Mouse (Mus musculus) layer of hippocampus, adult 11-12 months (tissue): ENCODE data around the gene Las1l.
"Not testable (repeated sequence)": the region's sequence is repeated elsewhere in the genome, so short reads cannot be mapped to it uniquely, and the experiment has no call there.

Experiments used
- DNase-seq: peaks from one replicate; pipeline ENCODE4 v3.0.0; 2022; ENCODE audit warnings: low spot score

The Las1l gene

DNA sequence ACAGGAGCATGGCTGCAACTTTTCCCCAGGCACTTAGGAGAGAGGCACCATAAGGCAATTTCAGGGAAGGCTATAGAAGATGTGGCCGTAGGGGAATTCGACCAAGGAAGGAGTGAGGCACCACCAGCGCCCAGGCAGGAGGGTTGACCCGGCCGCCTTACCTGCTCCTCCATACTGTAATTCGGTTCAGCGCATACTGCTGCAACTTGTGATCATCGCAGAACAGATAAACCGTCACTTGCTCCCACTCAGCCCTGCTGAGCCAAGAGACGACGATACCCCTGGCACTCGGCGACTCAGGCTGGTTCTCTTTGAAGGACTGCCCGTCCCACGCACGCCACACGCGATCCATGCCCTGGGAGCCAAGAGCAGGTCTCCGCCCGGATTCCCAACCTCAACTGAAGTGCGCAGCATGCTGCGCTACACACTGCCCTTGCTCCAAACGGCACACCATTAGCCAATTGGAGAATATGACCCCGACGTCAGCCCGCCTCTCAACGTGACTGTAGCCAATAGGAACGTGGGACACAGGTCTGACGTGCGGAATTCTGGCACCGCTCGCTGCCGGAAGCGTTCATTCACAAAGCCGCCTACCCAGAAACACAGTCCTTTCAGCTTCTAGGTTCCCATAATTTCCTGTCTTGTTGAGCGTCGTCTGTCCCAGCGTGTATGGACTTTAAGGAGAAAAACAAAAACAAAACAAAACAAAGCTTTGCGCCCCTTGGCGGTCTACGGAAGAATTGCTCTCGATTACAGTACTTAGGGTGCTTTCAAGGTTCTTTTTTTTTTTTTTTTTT, at the start of gene Las1l:
Gene Las1l (minus strand): TSS at position 466 of the 797 bp plus-strand sequence.
- DNase-seq = peak; percentile 92

DNA sequence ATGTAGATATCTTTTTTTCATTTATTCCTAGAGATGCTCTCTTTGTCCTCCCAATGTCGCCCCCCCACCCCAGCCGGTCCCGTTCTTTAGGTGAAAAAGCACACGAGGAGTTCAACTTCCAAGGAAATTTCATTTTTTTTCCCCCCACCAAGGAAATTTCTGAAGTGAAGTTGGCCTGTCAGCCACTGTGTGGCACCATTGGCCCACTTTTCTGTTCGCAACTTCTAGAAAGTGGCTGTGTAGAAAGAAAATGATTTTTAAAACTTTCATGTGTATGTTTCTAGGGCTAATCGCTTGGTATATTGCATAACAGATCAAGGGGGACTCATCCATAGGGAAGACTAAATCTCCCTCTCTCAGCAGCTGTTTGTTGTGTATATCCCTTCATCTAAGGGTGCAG, 49.6 kb upstream of the Las1l start:
- no peak for DNase-seq

DNA sequence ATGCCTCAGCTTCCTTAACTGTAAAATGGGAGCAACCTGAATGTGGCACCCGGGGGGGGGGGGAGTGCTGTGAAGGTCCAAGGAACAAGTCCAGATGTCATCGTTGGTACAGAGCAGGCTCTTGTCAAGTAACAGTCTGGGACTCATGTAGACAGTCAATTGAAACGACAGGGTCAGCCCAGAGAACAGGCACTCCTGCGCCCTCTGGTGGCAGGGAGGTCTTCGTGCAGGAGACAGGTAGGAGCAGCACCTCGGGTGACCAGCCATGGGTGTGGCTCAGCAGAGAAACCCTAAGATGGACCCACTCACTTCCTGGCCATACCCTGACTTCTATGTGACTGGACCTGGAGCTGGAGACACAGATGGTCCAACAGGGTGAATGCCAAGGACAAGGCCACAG, 42.8 kb upstream of the Las1l start:
- no peak for DNase-seq

DNA sequence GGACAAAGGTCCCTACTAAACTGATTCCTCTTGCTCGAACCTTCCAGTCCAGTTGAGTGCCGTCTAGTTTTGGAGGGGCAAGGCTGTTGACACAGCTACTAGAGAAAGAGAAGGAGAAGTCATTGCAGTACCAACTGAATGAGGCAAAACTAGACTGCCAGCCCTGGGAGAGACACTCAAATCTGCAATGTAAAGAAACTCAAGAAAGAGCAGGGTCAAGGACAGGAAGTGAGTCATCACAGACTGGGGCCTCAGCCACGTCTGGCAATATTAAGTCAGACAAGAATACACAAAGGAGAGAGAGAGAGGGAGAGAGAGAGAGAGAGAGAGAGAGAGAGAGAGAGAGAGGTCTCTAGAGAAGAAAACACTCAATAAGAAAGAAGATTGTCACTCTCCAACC, 36.4 kb upstream of the Las1l start:
- no peak for DNase-seq

DNA sequence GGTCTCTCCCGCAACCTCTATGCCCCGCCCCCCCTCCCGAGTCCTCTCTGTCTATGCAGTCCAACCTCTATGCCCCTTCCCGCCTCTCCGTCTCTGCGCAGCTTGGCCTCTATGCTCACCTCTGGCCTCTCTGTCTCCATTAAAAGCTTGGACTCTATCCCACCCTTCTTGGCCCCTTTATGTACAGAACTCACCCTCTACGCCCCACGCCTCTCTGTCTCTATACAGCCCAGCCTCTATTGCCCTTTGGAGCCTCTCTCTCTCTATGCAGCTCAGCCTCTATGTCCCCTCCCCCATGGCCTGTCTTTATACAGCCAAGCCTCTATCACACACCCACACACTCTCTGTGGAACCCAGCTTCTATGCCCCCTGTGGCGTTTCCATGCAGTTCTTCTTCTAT, 13.2 kb upstream of the Las1l start:
- no peak for DNase-seq

DNA sequence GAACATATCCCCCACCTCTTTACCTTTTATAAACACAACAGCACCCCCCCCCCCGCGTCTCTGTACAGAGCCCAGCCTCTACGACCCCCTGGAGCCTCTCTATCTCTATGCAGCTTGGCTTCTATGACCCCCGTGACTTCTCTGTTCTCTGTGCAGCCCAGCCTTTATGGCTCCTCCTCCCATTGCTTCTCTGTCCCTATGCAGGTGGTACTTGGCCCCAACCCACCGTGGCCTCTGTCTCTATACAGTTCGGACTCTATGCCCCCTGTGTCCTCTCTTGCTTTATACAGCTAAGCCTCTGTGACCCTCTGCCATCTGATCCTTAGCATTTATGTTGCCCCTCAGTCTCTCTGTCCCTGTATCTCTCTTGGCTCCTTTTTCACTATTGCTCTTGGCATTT, 12.4 kb upstream of the Las1l start:
- no peak for DNase-seq

DNA sequence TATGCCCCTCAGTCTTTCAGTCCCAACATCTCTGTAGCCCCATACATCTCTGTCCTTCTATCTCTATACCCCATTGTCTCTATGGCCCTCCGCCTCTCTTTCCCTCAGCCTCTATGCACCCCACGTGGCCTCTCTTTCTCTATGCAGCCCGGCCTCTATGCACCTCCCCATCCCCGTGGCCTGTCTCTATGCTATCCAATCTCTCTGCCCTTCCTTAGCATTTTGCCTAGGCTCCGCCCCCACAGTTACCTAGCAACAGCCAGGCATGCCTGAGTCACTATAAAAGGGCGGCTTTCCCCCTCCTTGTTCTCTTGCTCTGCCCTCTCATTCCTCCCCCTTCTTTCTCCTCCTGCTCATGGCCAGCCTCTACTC, 11.8 kb upstream of the Las1l start:
- DNase-seq = peak; percentile 79

DNA sequence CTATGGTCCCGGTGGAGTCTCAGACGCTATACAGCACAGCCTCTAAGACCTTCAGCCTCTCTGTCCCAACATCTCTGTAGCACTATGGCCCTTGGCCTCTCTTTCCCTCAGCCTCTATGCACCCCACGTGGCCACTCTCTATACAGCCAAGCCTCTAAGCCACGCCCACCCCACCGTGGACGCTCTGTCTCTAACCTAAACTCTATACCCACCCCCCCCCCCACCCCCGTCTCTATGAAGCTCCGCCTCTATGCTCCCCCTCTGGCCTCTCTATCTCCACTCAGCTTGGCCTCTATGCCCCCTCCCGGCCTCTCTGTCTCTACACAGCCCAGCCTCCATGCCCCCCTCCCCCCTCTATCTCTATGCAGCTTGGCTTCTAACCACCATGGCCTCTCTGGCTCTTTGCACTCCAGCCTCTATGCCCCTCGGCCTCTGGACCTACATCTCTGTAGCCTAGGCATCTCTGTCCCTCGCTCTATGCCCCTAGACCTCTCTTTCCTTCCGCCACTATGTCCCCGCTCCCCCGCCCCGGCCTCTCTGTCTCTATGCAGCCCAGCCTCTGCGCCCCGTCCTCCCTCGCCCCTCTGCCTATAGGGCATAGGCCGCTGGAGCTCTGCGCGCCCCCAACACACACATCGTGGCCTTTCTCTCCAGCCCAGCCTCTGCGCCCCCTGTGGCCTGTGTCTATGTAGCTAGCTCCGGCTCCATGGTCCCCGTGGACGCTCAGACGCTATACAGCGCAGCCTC, 11.3 kb upstream of the Las1l start:
- DNase-seq = peak; percentile 65

DNA sequence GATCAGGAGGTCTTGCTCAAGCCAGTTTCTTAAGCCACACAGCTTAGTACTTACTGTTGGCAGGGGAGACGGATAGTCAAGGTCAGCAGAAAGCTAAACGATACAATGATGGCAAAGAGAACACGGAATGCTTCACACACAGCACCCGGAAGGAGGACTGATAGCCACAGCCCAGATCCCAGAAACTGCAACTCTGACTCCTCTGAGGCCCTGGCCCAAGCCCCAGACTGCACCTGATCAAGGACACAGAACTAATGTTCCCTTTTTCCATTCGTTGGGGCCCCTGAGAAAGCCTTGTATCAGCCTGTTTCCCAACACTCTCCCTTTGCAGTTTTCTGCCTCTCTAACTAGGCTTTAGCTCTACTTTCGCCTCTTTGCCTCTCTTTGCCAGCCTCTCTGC, 8.3 kb upstream of the Las1l start:
- DNase-seq = no peak

DNA sequence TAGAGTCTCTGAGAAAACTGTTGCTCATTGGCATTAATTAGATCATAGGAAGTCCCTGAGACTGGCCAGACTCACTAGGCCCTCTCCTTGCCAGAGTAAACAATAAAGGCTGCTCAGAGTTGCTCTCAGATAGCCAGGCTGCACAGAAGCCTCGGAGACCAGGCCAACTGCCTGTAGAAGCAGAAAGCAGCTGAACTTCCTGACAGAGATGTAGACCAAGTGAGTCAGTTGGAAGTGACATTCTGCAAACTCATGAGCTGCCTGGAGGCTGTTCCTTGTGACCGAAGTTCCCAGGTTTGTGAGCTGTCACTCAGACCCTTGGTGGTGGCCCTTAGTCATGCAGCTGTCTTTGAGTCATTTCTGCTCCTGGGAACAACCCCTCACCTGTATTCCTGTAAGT, 6.6 kb upstream of the Las1l start:
- no peak for DNase-seq

DNA sequence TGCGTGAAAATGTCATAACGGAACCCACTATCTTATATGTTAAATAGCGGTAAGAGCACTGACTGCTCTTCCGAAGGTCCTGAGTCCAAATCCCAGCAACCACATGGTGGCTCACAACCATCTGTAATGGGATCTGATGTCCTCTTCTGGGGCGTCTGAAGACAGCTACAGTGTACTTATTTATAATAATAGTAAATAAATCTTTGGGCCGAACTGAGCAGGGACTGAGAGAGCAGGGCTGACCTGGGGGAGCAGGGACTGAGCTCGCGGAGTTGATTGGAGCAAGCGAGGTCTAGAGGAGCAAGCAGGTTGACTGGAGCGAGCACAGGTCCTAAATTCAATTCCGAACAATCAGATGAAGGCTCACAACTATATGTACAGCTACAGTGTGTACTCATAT, 699 bp upstream of the Las1l start:
- not testable (repeated sequence) for DNase-seq

DNA sequence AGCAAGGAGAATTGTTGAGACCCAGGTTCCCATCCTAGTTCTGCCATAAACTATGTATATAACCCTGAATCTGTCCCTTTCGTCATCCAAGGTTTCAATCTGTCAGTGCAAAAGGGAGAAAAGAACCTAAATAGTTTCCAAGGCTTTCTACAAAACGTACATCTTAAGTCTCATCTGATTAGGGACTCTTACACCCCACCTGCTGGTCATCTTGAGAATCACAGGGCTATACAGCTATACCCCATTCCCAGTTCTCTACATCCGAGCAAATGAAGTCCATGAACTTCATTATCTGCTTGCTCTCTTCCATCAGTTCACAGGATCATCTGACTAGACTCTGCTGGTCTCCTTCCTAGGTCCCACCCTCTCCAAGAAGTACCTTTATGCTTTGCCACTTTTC, 6.0 kb downstream of the Las1l start:
- peak; percentile 54 for DNase-seq

DNA sequence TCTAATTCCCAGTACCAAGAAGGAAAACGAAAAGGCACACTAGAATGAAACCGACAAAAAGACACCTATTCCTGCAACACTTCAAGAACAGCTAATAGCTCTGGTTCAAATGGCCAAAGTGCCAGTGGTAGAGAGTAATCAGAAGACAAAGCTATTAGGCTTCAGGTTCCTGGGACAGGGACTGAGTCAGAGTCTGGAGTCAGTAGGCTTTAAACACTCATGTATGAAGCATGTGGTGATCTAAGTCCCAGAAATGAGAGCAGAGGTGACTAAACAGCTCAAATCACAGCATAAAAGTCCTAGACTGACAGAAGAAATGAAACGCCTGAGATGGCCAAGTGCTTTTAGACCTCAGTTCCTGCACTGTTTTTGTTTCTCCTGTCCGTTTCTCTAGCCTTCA, 8.6 kb downstream of the Las1l start:
- no peak for DNase-seq

DNA sequence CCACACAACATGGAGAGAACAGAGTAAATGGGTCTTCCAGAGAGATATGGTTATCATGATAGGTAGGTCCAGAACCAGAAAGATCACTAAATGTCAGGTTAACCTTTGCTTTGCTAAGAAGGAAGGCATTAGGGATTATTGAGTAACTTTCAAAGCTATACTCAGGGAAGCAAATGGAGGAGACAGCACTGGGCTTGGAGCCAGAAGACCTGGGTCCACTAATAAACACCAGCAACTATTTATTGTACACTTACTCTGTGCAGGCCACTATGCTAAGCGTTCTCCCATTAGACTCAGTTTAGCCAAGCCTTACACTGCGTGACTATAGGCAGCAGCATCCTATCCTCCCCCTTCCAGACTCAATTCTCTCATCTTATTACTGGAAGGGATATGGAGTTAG, 11.3 kb downstream of the Las1l start:
- no peak for DNase-seq

DNA sequence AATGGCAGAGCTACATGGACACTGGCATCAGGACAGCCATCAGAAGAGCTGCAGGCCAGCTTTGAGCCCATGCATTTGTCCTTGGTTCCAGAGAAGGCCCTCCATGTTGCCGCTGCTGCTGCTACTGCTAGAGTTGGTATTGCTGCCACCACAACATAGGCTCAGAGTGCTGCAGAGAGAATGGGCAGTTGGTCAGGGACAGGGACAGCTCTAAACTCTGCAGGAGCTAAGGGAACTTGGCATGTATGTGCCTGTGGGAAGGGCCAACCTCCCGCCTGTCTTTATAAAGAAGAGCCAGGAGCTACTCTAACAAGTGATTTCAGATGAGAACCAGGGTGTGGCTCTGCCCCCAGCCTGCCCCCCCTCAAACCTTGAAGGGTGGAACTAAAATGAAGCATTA, 21.3 kb downstream of the Las1l start:
- no peak for DNase-seq

DNA sequence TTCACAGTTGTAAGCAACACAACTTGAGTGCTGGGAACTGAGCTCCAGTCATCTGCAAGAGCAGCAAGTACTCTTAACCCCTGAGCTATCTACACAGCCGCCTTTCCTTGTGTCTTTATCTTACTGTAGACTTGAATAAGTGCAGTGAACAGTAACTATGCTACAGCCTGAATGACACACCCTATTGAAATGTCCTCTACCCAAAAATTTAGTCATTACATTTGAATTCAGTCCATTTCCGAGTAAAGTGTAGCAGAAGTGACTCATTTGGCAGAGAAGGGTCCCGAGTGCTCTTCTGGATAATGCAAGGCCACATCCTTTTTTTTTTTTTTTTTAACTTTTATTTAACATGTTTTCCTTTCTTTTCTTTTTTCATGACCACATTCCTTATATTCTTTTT, 54.0 kb downstream of the Las1l start:
- DNase-seq = no peak
